ENCODE assay signal across 10 mouse cellular contexts in the genomic region with DNA sequence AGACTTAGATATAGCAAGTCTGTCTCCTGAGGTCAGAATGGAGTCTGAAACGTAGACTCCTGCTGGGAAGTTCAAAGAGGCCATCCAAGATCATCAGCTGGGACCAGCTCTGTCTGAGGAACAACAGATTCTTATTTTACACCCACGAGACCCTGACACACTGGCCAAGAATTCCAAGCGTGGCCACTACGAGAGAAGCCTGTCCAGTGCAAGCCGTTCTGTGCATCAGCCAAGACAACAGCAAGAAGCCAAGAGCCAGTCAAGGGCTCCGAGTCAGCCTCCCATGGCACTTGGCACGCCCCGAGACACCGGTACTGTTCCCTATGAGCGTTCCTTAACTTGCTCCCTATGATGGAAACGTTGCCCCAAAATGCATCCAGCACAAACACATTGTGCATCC.
DNase-seq lines count a peak whose midpoint lies in the region; ATAC-seq and TF ChIP-seq lines count a peak whose summit lies in the region.
"Had no signal": no experiment of that assay in that cellular context is flagged by ENCODE, and none has a peak within 500 bp of the region (broad histone marks: within the 10 kb centered on the region; RNA-seq: fewer than 3 reads in every experiment).

No protein-coding gene starts in this region.

- no peaks in the 10 kb centered on the region for H3K9me3 ChIP-seq in hindbrain, postnatal 0 days (ENCODE audit: low read length)
- no peaks in the 10 kb centered on the region for H3K9me3 ChIP-seq in hindbrain, embryonic 13.5 days
- no peaks in the 10 kb centered on the region for H3K9me3 ChIP-seq in lung, postnatal 0 days (ENCODE audit: low read length)
- no peaks in the 10 kb centered on the region for H3K9me3 ChIP-seq in forebrain, postnatal 0 days (ENCODE audit: low read length)
- H3K9me3 ChIP-seq in hindbrain, embryonic 12.5 days (replicated peaks), result no peaks in the 10 kb centered on the region
- no peaks in the 10 kb centered on the region for H3K9me3 ChIP-seq in hindbrain, embryonic 11.5 days (ENCODE audit: control insufficient read depth, low read length)
- H3K9me3 ChIP-seq: embryonic facial prominence, embryonic 13.5 days had no signal

- no peak for TF ChIP-seq CTCF in hindbrain, postnatal 0 days (IDR thresholded peaks at IDR 0.05; ENCODE audit: low read depth)
- TF ChIP-seq CTCF in lung, postnatal 0 days (IDR thresholded peaks at IDR 0.05), result no peak
- no peak for TF ChIP-seq CTCF in forebrain, postnatal 0 days (IDR thresholded peaks at IDR 0.05; ENCODE audit: low read depth)

- H3K4me1 ChIP-seq in hindbrain, postnatal 0 days (ENCODE audit: insufficient read depth, low read length), result no peaks in the 10 kb centered on the region
- 0 out of 2 replicates have a peak, but pooled peaks cover 4% of the 10 kb centered on the region for H3K4me1 ChIP-seq in hindbrain, embryonic 13.5 days (replicated peaks)
- no peaks in the 10 kb centered on the region for H3K4me1 ChIP-seq in lung, postnatal 0 days (ENCODE audit: insufficient read depth, low read depth, low read length)
- H3K4me1 ChIP-seq in forebrain, postnatal 0 days (ENCODE audit: insufficient read depth), result peaks cover 3% of the 10 kb centered on the region; the same call in 1 of the 2 replicates
- H3K4me1 ChIP-seq in hindbrain, embryonic 12.5 days, result no peaks in the 10 kb centered on the region
- no peaks in the 10 kb centered on the region for H3K4me1 ChIP-seq in hindbrain, embryonic 11.5 days (replicated peaks; ENCODE audit: control insufficient read depth, insufficient read depth, low read length)

- peak; percentile 31 for DNase-seq in hindbrain, postnatal 0 days (ENCODE audit: low spot score)
- DNase-seq in NIH3T3 (ENCODE audit: low read depth), result peak; percentile 84
- DNase-seq in gastrocnemius, adult 18-20 months (ENCODE audit: low spot score), result peak; percentile 80
- DNase-seq in lung, postnatal 0 days (ENCODE audit: low spot score), result no peak
- DNase-seq in forebrain, postnatal 0 days, result no peak
- no peak for DNase-seq in hindbrain, embryonic 11.5 days (ENCODE audit: low spot score)
- DNase-seq: right cerebral cortex, postnatal 25 days had no signal

- H3K4me2 ChIP-seq in hindbrain, postnatal 0 days (ENCODE audit: low read depth, low read length), result no peak overlapping the region
- no peak overlapping the region for H3K4me2 ChIP-seq in hindbrain, embryonic 13.5 days
- no peak overlapping the region for H3K4me2 ChIP-seq in lung, postnatal 0 days (replicated peaks; ENCODE audit: low read depth, low read length)
- H3K4me2 ChIP-seq in forebrain, postnatal 0 days (ENCODE audit: low read depth), result no peak overlapping the region
- no peak overlapping the region for H3K4me2 ChIP-seq in hindbrain, embryonic 12.5 days (replicated peaks)
- H3K4me2 ChIP-seq in hindbrain, embryonic 11.5 days (replicated peaks; ENCODE audit: low read depth, low read length), result no peak overlapping the region
- H3K4me2 ChIP-seq: embryonic facial prominence, embryonic 13.5 days had no signal

- no peaks in the 10 kb centered on the region for H3K27me3 ChIP-seq in hindbrain, postnatal 0 days (ENCODE audit: insufficient read depth, low read length)
- no peaks in the 10 kb centered on the region for H3K27me3 ChIP-seq in hindbrain, embryonic 13.5 days
- no peaks in the 10 kb centered on the region for H3K27me3 ChIP-seq in lung, postnatal 0 days (replicated peaks; ENCODE audit: insufficient read depth, low read length)
- no peaks in the 10 kb centered on the region for H3K27me3 ChIP-seq in forebrain, postnatal 0 days (ENCODE audit: insufficient read depth, low read length)
- no peaks in the 10 kb centered on the region for H3K27me3 ChIP-seq in hindbrain, embryonic 12.5 days
- H3K27me3 ChIP-seq in hindbrain, embryonic 11.5 days (ENCODE audit: control insufficient read depth, insufficient read depth, low read length), result no peaks in the 10 kb centered on the region
- H3K27me3 ChIP-seq: embryonic facial prominence, embryonic 13.5 days had no signal

- no peak overlapping the region for H3K27ac ChIP-seq in hindbrain, postnatal 0 days
- no peak overlapping the region for H3K27ac ChIP-seq in hindbrain, embryonic 13.5 days
- H3K27ac ChIP-seq in lung, postnatal 0 days (ENCODE audit: low read length), result no peak overlapping the region
- no peak overlapping the region for H3K27ac ChIP-seq in forebrain, postnatal 0 days (ENCODE audit: low read depth, low read length)
- no peak overlapping the region for H3K27ac ChIP-seq in hindbrain, embryonic 12.5 days
- no peak overlapping the region for H3K27ac ChIP-seq in hindbrain, embryonic 11.5 days (ENCODE audit: low read depth, low read length)
- H3K27ac ChIP-seq: embryonic facial prominence, embryonic 13.5 days had no signal

- TF ChIP-seq EP300 in lung, postnatal 0 days (IDR thresholded peaks at IDR 0.05), result no peak

- H3K36me3 ChIP-seq in hindbrain, postnatal 0 days (ENCODE audit: insufficient read depth, low read length), result no peaks in the 10 kb centered on the region
- H3K36me3 ChIP-seq in hindbrain, embryonic 13.5 days, result no peaks in the 10 kb centered on the region
- H3K36me3 ChIP-seq in lung, postnatal 0 days (ENCODE audit: insufficient read depth, low read length), result no peaks in the 10 kb centered on the region
- no peaks in the 10 kb centered on the region for H3K36me3 ChIP-seq in forebrain, postnatal 0 days (ENCODE audit: insufficient read depth)
- H3K36me3 ChIP-seq in hindbrain, embryonic 12.5 days, result no peaks in the 10 kb centered on the region
- H3K36me3 ChIP-seq in hindbrain, embryonic 11.5 days (ENCODE audit: control insufficient read depth, insufficient read depth, low read length), result no peaks in the 10 kb centered on the region
- H3K36me3 ChIP-seq: embryonic facial prominence, embryonic 13.5 days had no signal

- WGBS in hindbrain, postnatal 0 days, result 52% methylated on average over 11 of the region's 11 CpGs
- 84% methylated on average over 11 of the region's 11 CpGs for WGBS in hindbrain, embryonic 13.5 days
- WGBS in lung, postnatal 0 days, result 59% methylated on average over 11 of the region's 11 CpGs
- WGBS in forebrain, postnatal 0 days, result 84% methylated on average over 11 of the region's 11 CpGs
- 71% methylated on average over 11 of the region's 11 CpGs for WGBS in hindbrain, embryonic 12.5 days
- 77% methylated on average over 11 of the region's 11 CpGs for WGBS in hindbrain, embryonic 11.5 days

- no peak overlapping the region for H3K4me3 ChIP-seq in hindbrain, postnatal 0 days (ENCODE audit: low read length)
- no peak overlapping the region for H3K4me3 ChIP-seq in hindbrain, embryonic 13.5 days
- no peak overlapping the region for H3K4me3 ChIP-seq in lung, postnatal 0 days (ENCODE audit: low read depth, low read length)
- no peak overlapping the region for H3K4me3 ChIP-seq in forebrain, postnatal 0 days (ENCODE audit: low read depth, low read length)
- no peak overlapping the region for H3K4me3 ChIP-seq in hindbrain, embryonic 12.5 days
- no peak overlapping the region for H3K4me3 ChIP-seq in hindbrain, embryonic 11.5 days (ENCODE audit: low read depth, low read length)
- H3K4me3 ChIP-seq: embryonic facial prominence, embryonic 13.5 days had no signal

- no peak overlapping the region for H3K9ac ChIP-seq in hindbrain, postnatal 0 days (replicated peaks; ENCODE audit: low read length)
- H3K9ac ChIP-seq in hindbrain, embryonic 13.5 days, result no peak overlapping the region
- no peak overlapping the region for H3K9ac ChIP-seq in lung, postnatal 0 days (replicated peaks; ENCODE audit: low read depth)
- H3K9ac ChIP-seq in forebrain, postnatal 0 days, result no peak overlapping the region
- H3K9ac ChIP-seq in hindbrain, embryonic 12.5 days, result no peak overlapping the region
- no peak overlapping the region for H3K9ac ChIP-seq in hindbrain, embryonic 11.5 days (ENCODE audit: low read depth, low read length)
- H3K9ac ChIP-seq: embryonic facial prominence, embryonic 13.5 days had no signal

- no peak for ATAC-seq in hindbrain, postnatal 0 days
- no peak for ATAC-seq in hindbrain, embryonic 13.5 days (ENCODE audit: low FRiP score)
- peak; percentile 21; the same call in 1 of the 2 replicates for ATAC-seq in lung, postnatal 0 days
- no peak for ATAC-seq in forebrain, postnatal 0 days
- no peak for ATAC-seq in hindbrain, embryonic 12.5 days (ENCODE audit: low FRiP score)
- ATAC-seq in hindbrain, embryonic 11.5 days (ENCODE audit: low FRiP score), result no peak

Comparison
In these comparisons a context has a peak if more than half of its experiments do, and no peak if none do; other contexts are left out.
1. DNase-seq: peak in hindbrain, postnatal 0 days (single experiment), NIH3T3 (single experiment) and gastrocnemius, adult 18-20 months (single experiment); none in lung, postnatal 0 days (single experiment), forebrain, postnatal 0 days (single experiment) and hindbrain, embryonic 11.5 days (single experiment).